Mouse (Mus musculus) testis, adult 2 months (tissue): Measurements from ENCODE around the gene Yif1a. TPM values are rescaled to one million over a fixed set of nuclear protein-coding genes. Genes with fewer than 3 reads are reported as not detected.

Source experiments
- H3K27ac ChIP-seq: fragments of 200-500 bp; 2 replicates; pipeline ENCODE4 v1.5.1; 2012; ENCODE audit warnings: low read depth, low read length; ENCODE audit not compliant: control insufficient read depth, insufficient read depth
- H3K27me3 ChIP-seq: fragments of 200-500 bp; 2 replicates; pipeline ENCODE4 v1.6.1; 2012; ENCODE audit warnings: mild to moderate bottlenecking, low read length, moderate library complexity; ENCODE audit not compliant: control insufficient read depth, insufficient read depth
- H3K36me3 ChIP-seq: fragments of 200-500 bp; 2 replicates; pipeline ENCODE4 v1.6.1; 2012; ENCODE audit warnings: mild to moderate bottlenecking, low read length; ENCODE audit not compliant: control insufficient read depth, insufficient read depth
- H3K4me1 ChIP-seq: fragments of 200-500 bp; 2 replicates; pipeline ENCODE4 v1.6.1; 2012; ENCODE audit warnings: low read length; ENCODE audit not compliant: control insufficient read depth, insufficient read depth
- H3K4me3 ChIP-seq: fragments of 200-500 bp; 2 replicates; pipeline ENCODE4 v1.5.1; 2012; ENCODE audit warnings: low read depth, mild to moderate bottlenecking, low read length, moderate library complexity, mixed read lengths; ENCODE audit not compliant: control insufficient read depth
- CTCF ChIP-seq: fragments of 200-500 bp; IDR thresholded peaks from 2 replicates; pipeline ENCODE4 v1.5.1; 2012; ENCODE audit warnings: low read depth, mild to moderate bottlenecking, inconsistent platforms, low read length, moderate library complexity; ENCODE audit not compliant: control insufficient read depth, insufficient read depth, insufficient replicate concordance
- POLR2A ChIP-seq: fragments of 200-500 bp; IDR thresholded peaks from 2 replicates; pipeline ENCODE4 v1.6.1; 2012; ENCODE audit warnings: low read depth, mild to moderate bottlenecking, inconsistent platforms, low read length, moderate library complexity; ENCODE audit not compliant: control insufficient read depth
- polyA plus RNA-seq: library from polyadenylated mRNA; depleted of rRNA; stranded (reverse); fragments of >200 nt; gene quantifications from 2 replicates; pipeline ENCODE4 v1.2.3, GENCODE M21; 2012; rRNA removed

The Yif1a gene
- polyA plus RNA-seq, 1 experiment, result 144 TPM

DNA sequence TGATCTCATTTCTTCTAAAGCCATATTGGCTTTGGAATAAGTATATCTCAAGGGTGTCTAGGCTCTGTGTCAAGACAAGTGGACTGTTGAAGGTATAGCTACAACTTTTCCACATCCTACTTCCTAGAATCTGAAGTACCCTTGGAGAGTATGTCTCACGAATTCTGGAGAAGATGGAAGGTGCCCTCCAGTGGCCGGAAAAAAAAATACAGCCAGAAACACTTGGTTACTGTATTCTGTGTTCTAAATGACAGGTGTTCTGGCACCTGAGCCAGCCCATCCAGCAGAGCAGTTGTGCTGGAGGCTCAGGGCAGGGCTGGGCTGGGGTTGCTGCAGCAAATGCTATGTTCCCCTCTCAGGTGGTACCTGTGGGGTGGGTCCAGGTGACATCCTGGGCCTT, 51.3 kb downstream of the Yif1a start:
- no peak for TF ChIP-seq CTCF
- TF ChIP-seq POLR2A, result no peak
- Histone ChIP-seq H3K36me3 (peaks cover 9% of the 10 kb centered on the region), H3K4me3 (no peak overlapping the region), H3K27me3 (no peaks in the 10 kb centered on the region), H3K4me1 (no peaks in the 10 kb centered on the region), H3K27ac (no peak overlapping the region)

Other genes starting within 250 kb of the Yif1a start
- 57.9 and 66.4 TPM in 2 replicates for gene Ccs, start 249.2 kb upstream of the Yif1a start, polyA plus RNA-seq
- 39.4 and 40.3 TPM in 2 replicates for gene Ccdc87, start 249.2 kb upstream of the Yif1a start, polyA plus RNA-seq
- 32.4 and 35.7 TPM in 2 replicates for gene Ctsf, start 233.4 kb upstream of the Yif1a start, polyA plus RNA-seq
- gene Actn3, start 210.6 kb upstream of the Yif1a start, polyA plus RNA-seq, result 8.6 and 8.9 TPM in 2 replicates
- 9.2 and 10.7 TPM in 2 replicates for gene Zdhhc24, start 209.9 kb upstream of the Yif1a start, polyA plus RNA-seq
- 15.5 and 16.5 TPM in 2 replicates for gene Bbs1, start 181.9 kb upstream of the Yif1a start, polyA plus RNA-seq
- gene Dpp3, start 160.3 kb upstream of the Yif1a start, polyA plus RNA-seq, result 81.8 and 95.7 TPM in 2 replicates
- 0.77 and 0.96 TPM in 2 replicates for gene Peli3, start 145.4 kb upstream of the Yif1a start, polyA plus RNA-seq
- gene Mrpl11, start 126.4 kb upstream of the Yif1a start, polyA plus RNA-seq, result 76.0 and 89.3 TPM in 2 replicates
- 1.4 and 1.5 TPM in 2 replicates for gene Npas4, start 98.2 kb upstream of the Yif1a start, polyA plus RNA-seq
- 4.9 and 5.2 TPM in 2 replicates for gene Slc29a2, start 64.7 kb upstream of the Yif1a start, polyA plus RNA-seq
- 3.7 and 4.2 TPM in 2 replicates for gene B4gat1, start 49.7 kb upstream of the Yif1a start, polyA plus RNA-seq
- gene AC124502.3, start 49.6 kb upstream of the Yif1a start, polyA plus RNA-seq, result 0.61 and 0.98 TPM in 2 replicates
- 200 and 216 TPM in 2 replicates for gene Brms1, start 47.2 kb upstream of the Yif1a start, polyA plus RNA-seq
- 27.1 and 27.5 TPM in 2 replicates for gene Rin1, start 38.1 kb upstream of the Yif1a start, polyA plus RNA-seq
- 2.5 and 2.9 TPM in 2 replicates for gene Cd248, start 20.5 kb upstream of the Yif1a start, polyA plus RNA-seq
- 22.5 and 22.6 TPM in 2 replicates for gene Tmem151a, start 3.0 kb upstream of the Yif1a start, polyA plus RNA-seq
- 42.8 and 43.5 TPM in 2 replicates for gene Cnih2, start 10.0 kb downstream of the Yif1a start, polyA plus RNA-seq
- gene Rab1b, start 18.5 kb downstream of the Yif1a start, polyA plus RNA-seq, result 113 and 124 TPM in 2 replicates
- 92.7 and 92.9 TPM in 2 replicates for gene Klc2, start 30.0 kb downstream of the Yif1a start, polyA plus RNA-seq
- gene Pacs1, start 184.6 kb downstream of the Yif1a start, polyA plus RNA-seq, result 163 and 169 TPM in 2 replicates
- 92.2 and 93.4 TPM in 2 replicates for gene Sf3b2, start 206.9 kb downstream of the Yif1a start, polyA plus RNA-seq
- 2.2 and 2.4 TPM in 2 replicates for gene Gal3st3, start 209.8 kb downstream of the Yif1a start, polyA plus RNA-seq
- 219 and 262 TPM in 2 replicates for gene Catsper1, start 247.2 kb downstream of the Yif1a start, polyA plus RNA-seq